Mouse (Mus musculus) neural tube, embryonic 12.5 days (tissue): ENCODE results near the gene Mctp1. TPM values are rescaled to one million over a fixed set of nuclear protein-coding genes. Genes with fewer than 3 reads are reported as not detected.
"Not testable (repeated sequence)": the region's sequence is repeated elsewhere in the genome, so short reads cannot be mapped to it uniquely, and the experiment has no call there.

Source experiments
- ATAC-seq: fragments of 200-750 bp; cut with Nextera tagmentation; 2 replicates; pipeline ENCODE4 v1.8.0; 2017; ENCODE audit warnings: low read depth, mild to moderate bottlenecking, moderate TSS enrichment, moderate library complexity; ENCODE audit not compliant: low FRiP score
- H3K27ac ChIP-seq: fragments of 300-500 bp; sonication (generic); 2 replicates; pipeline ENCODE4 v1.5.1; 2016
- H3K27me3 ChIP-seq: fragments of 300-500 bp; sonication (generic); replicated peaks from 2 replicates; pipeline ENCODE4 v1.6.1; 2016; ENCODE audit warnings: mild to moderate bottlenecking
- H3K36me3 ChIP-seq: fragments of 300-500 bp; sonication (generic); 2 replicates; pipeline ENCODE4 v1.6.1; 2016; ENCODE audit warnings: mild to moderate bottlenecking
- H3K4me1 ChIP-seq: fragments of 300-500 bp; sonication (generic); 2 replicates; pipeline ENCODE4 v1.6.1; 2016
- H3K4me2 ChIP-seq: fragments of 300-500 bp; sonication (generic); replicated peaks from 2 replicates; pipeline ENCODE4 v1.6.1; 2016; ENCODE audit warnings: mild to moderate bottlenecking
- H3K4me3 ChIP-seq: fragments of 300-500 bp; sonication (generic); 2 replicates; pipeline ENCODE4 v1.5.1; 2016
- H3K9ac ChIP-seq: fragments of 300-500 bp; sonication (generic); 2 replicates; pipeline ENCODE4 v1.6.1; 2016; ENCODE audit warnings: mild to moderate bottlenecking
- H3K9me3 ChIP-seq: fragments of 300-500 bp; sonication (generic); 2 replicates; pipeline ENCODE4 v1.6.1; 2016; ENCODE audit warnings: mild to moderate bottlenecking
- WGBS: fragments of 180-500 bp; shearing (Covaris S2); methylation state at CpG from one replicate; pipeline ENCODE4 v1.1.7; 2016; 5-methylcytosine and 5-hydroxymethylcytosine counted together
- polyA plus RNA-seq: library from polyadenylated mRNA; unstranded; fragments of >200 nt; fragmentation: Nextera tagmentation; extraction: Ambion mirVana; gene quantifications from 2 replicates; pipeline ENCODE4 v1.2.1, GENCODE M21; 2016

The Mctp1 gene
- polyA plus RNA-seq, 1 experiment from 2014 or later = 0.39 TPM

GRCm38 (mm10) chr13:76568569-76569211 lies 184.4 kb downstream of the Mctp1 start:
- Histone ChIP-seq H3K36me3 (no peaks in the 10 kb centered on the region), H3K9me3 (no peaks in the 10 kb centered on the region), H3K4me1 (no peaks in the 10 kb centered on the region), H3K4me2 (no peak overlapping the region), H3K9ac (no peak overlapping the region), H3K27me3 (no peaks in the 10 kb centered on the region), H3K4me3 (no peak overlapping the region), H3K27ac (no peak overlapping the region)
- WGBS = 68% methylated on average over 2 of the region's 2 CpGs
- no peak for ATAC-seq

- Histone ChIP-seq H3K36me3 (no peaks in the 10 kb centered on the region), H3K9me3 (no peaks in the 10 kb centered on the region), H3K27ac (no peak overlapping the region), H3K27me3 (no peaks in the 10 kb centered on the region), H3K4me2 (no peak overlapping the region), H3K4me3 (no peak overlapping the region), H3K9ac (no peak overlapping the region), H3K4me1 (no peaks in the 10 kb centered on the region)
- ATAC-seq = no peak
- 49% methylated on average over 5 of the region's 5 CpGs for WGBS
These were observed 195.1 kb downstream of the Mctp1 start for GRCm38 (mm10) chr13:76579414-76579813.

GRCm38 (mm10) chr13:76585447-76585846 lies 201.1 kb downstream of the Mctp1 start:
- 78% methylated on average over 3 of the region's 3 CpGs for WGBS
- ATAC-seq = no peak
- H3K27ac ChIP-seq = no peak overlapping the region

GRCm38 (mm10) chr13:76590709-76591108 lies 206.4 kb downstream of the Mctp1 start:
- H3K4me3 ChIP-seq, H3K27me3 ChIP-seq, H3K9me3 ChIP-seq, H3K4me2 ChIP-seq, H3K27ac ChIP-seq, H3K9ac ChIP-seq, H3K36me3 ChIP-seq, H3K4me1 ChIP-seq: not testable (repeated sequence)
- ATAC-seq = peak; percentile 48; the same call in 1 of the 2 replicates
- WGBS = 86% methylated on average over 11 of the region's 11 CpGs

More at GRCm38 (mm10) chr13:76585447-76585846, 201.1 kb downstream of the Mctp1 start:
- Histone ChIP-seq H3K9me3 (no peaks in the 10 kb centered on the region), H3K4me3 (no peak overlapping the region), H3K4me1 (no peaks in the 10 kb centered on the region), H3K36me3 (no peaks in the 10 kb centered on the region), H3K27me3 (no peaks in the 10 kb centered on the region), H3K9ac (no peak overlapping the region), H3K4me2 (no peak overlapping the region)

GRCm38 (mm10) chr13:76591189-76591588 lies 206.9 kb downstream of the Mctp1 start:
- H3K4me1 ChIP-seq = no peaks in the 10 kb centered on the region
- ATAC-seq = no peak
- H3K36me3 ChIP-seq = no peaks in the 10 kb centered on the region
- no peak overlapping the region for H3K4me2 ChIP-seq
- H3K27me3 ChIP-seq = no peaks in the 10 kb centered on the region
- no peaks in the 10 kb centered on the region for H3K9me3 ChIP-seq
- no peak overlapping the region for H3K9ac ChIP-seq
- no peak overlapping the region for H3K4me3 ChIP-seq
- H3K27ac ChIP-seq = no peak overlapping the region

- no peak for ATAC-seq
- H3K9me3 ChIP-seq = no peaks in the 10 kb centered on the region
- H3K4me2 ChIP-seq = no peak overlapping the region
- no peak overlapping the region for H3K4me3 ChIP-seq
- 32% methylated on average over 1 of the region's 1 CpGs for WGBS
- no peaks in the 10 kb centered on the region for H3K36me3 ChIP-seq
- no peaks in the 10 kb centered on the region for H3K27me3 ChIP-seq
- no peaks in the 10 kb centered on the region for H3K4me1 ChIP-seq
- H3K9ac ChIP-seq = no peak overlapping the region
- H3K27ac ChIP-seq = no peak overlapping the region
These were observed 207.4 kb downstream of the Mctp1 start for GRCm38 (mm10) chr13:76591692-76592091.

- Histone ChIP-seq H3K4me3 (no peak overlapping the region), H3K27ac (no peak overlapping the region), H3K9ac (no peak overlapping the region), H3K4me1 (no peaks in the 10 kb centered on the region), H3K9me3 (no peaks in the 10 kb centered on the region), H3K36me3 (no peaks in the 10 kb centered on the region), H3K27me3 (no peaks in the 10 kb centered on the region), H3K4me2 (no peak overlapping the region)
- WGBS = 94% methylated on average over 2 of the region's 2 CpGs
- ATAC-seq = no peak
These were observed 208.6 kb downstream of the Mctp1 start for GRCm38 (mm10) chr13:76592908-76593307.

GRCm38 (mm10) chr13:76597005-76597404 lies 212.7 kb downstream of the Mctp1 start:
- Histone ChIP-seq H3K4me2 (no peak overlapping the region), H3K27ac (no peak overlapping the region), H3K9me3 (no peaks in the 10 kb centered on the region), H3K36me3 (no peaks in the 10 kb centered on the region), H3K4me1 (no peaks in the 10 kb centered on the region), H3K9ac (no peak overlapping the region), H3K27me3 (no peaks in the 10 kb centered on the region), H3K4me3 (no peak overlapping the region)
- ATAC-seq = no peak
- WGBS = 60% methylated on average over 7 of the region's 7 CpGs

- no peak for ATAC-seq
- no peak overlapping the region for H3K4me2 ChIP-seq
- H3K36me3 ChIP-seq = no peaks in the 10 kb centered on the region
- no peak overlapping the region for H3K27ac ChIP-seq
- no peaks in the 10 kb centered on the region for H3K27me3 ChIP-seq
- H3K4me3 ChIP-seq = no peak overlapping the region
- H3K4me1 ChIP-seq = no peaks in the 10 kb centered on the region
- no peak overlapping the region for H3K9ac ChIP-seq
- H3K9me3 ChIP-seq = no peaks in the 10 kb centered on the region
These were observed 225.1 kb downstream of the Mctp1 start for GRCm38 (mm10) chr13:76609425-76609824.

GRCm38 (mm10) chr13:76611499-76611898 lies 227.2 kb downstream of the Mctp1 start:
- WGBS = 53% methylated on average over 2 of the region's 2 CpGs
- H3K9ac ChIP-seq = no peak overlapping the region
- H3K27me3 ChIP-seq = no peaks in the 10 kb centered on the region
- H3K4me2 ChIP-seq = no peak overlapping the region
- no peaks in the 10 kb centered on the region for H3K4me1 ChIP-seq
- H3K27ac ChIP-seq = no peak overlapping the region
- H3K4me3 ChIP-seq = no peak overlapping the region
- no peaks in the 10 kb centered on the region for H3K9me3 ChIP-seq
- ATAC-seq = no peak
- no peaks in the 10 kb centered on the region for H3K36me3 ChIP-seq

- Histone ChIP-seq H3K4me1 (no peaks in the 10 kb centered on the region), H3K27me3 (no peaks in the 10 kb centered on the region), H3K9me3 (no peaks in the 10 kb centered on the region), H3K4me2 (no peak overlapping the region), H3K27ac (no peak overlapping the region), H3K36me3 (no peaks in the 10 kb centered on the region), H3K4me3 (no peak overlapping the region), H3K9ac (no peak overlapping the region)
- ATAC-seq = no peak
These were observed 235.8 kb downstream of the Mctp1 start for GRCm38 (mm10) chr13:76620111-76620510.

- Histone ChIP-seq H3K4me3 (no peak overlapping the region), H3K4me1 (no peaks in the 10 kb centered on the region), H3K27me3 (no peaks in the 10 kb centered on the region), H3K27ac (no peak overlapping the region), H3K4me2 (no peak overlapping the region), H3K9ac (no peak overlapping the region), H3K9me3 (no peaks in the 10 kb centered on the region), H3K36me3 (no peaks in the 10 kb centered on the region)
- no peak for ATAC-seq
- 46% methylated on average over 1 of the region's 1 CpGs for WGBS
These were observed 236.2 kb downstream of the Mctp1 start for GRCm38 (mm10) chr13:76620525-76620924.

GRCm38 (mm10) chr13:76633707-76634106 lies 249.4 kb downstream of the Mctp1 start:
- no peak overlapping the region for H3K4me2 ChIP-seq
- no peak overlapping the region for H3K27ac ChIP-seq
- no peak overlapping the region for H3K4me3 ChIP-seq
- WGBS = 89% methylated on average over 1 of the region's 1 CpGs
- ATAC-seq = no peak
- no peak overlapping the region for H3K9ac ChIP-seq
- no peaks in the 10 kb centered on the region for H3K9me3 ChIP-seq
- no peaks in the 10 kb centered on the region for H3K27me3 ChIP-seq
- H3K4me1 ChIP-seq = no peaks in the 10 kb centered on the region
- H3K36me3 ChIP-seq = no peaks in the 10 kb centered on the region
